Comparison of ENCODE assay signal across 8 mouse cellular contexts in genomic region chr11:103402198-103402597, GRCm38 (mm10). TPM values are rescaled to one million over a fixed set of nuclear protein-coding genes. Genes with fewer than 3 reads are reported as not detected.
A peak's percentile ranks its signal among the peaks of the same experiment; 100 is the strongest.
DNase-seq lines count a peak whose midpoint lies in the region; ATAC-seq and TF ChIP-seq lines count a peak whose summit lies in the region.

No protein-coding gene starts in this region.

- ATAC-seq in hematopoietic stem cell, adult 5-6 weeks (replicated peaks in 1 of 2; ENCODE audit: insufficient read depth in 1 of 2, low FRiP score in 2 of 2, low TSS enrichment in 1 of 2, low read depth in 1 of 2, poor library complexity in 2 of 2, severe bottlenecking in 2 of 2): peak; percentile 73 to 80

- no peaks in the 10 kb centered on the region for H3K27me3 ChIP-seq in splenic B cell, adult 2 months (ENCODE audit: control insufficient read depth, insufficient read depth, low read length, poor library complexity, severe bottlenecking)

- peaks cover 7 to 13% of the 10 kb centered on the region in 2 experiments for H3K4me1 ChIP-seq in ES-E14 (ENCODE audit: control insufficient read depth in 2 of 2, insufficient read depth in 2 of 2, low read length in 2 of 2, poor library complexity in 1 of 2)

- no peaks in the 10 kb centered on the region for H3K9me3 ChIP-seq in ES-E14 (ENCODE audit: control insufficient read depth, insufficient read depth, low read depth, low read length)

- H3K9ac ChIP-seq in ES-E14 (ENCODE audit: insufficient read depth, low read depth, low read length, poor library complexity, severe bottlenecking): peak overlapping the region; percentile 56; the same call in 1 of the 2 replicates

- no peak overlapping the region for H3K27ac ChIP-seq in ES-E14 (ENCODE audit: insufficient read depth, low read depth, low read length, poor library complexity, severe bottlenecking)

- 0 out of 4 replicates have a peak overlapping the region, but pooled peaks of 1 of the 2 experiments have one; percentile 1 for H3K4me3 ChIP-seq in ES-E14 (ENCODE audit: insufficient read depth in 1 of 2, low read depth in 1 of 2, low read length in 2 of 2, poor library complexity in 1 of 2, severe bottlenecking in 1 of 2)

- in situ Hi-C loops in ES-E14 (cut with MboI; ENCODE audit: low sequenced_read_pairs in 2 of 2, unreplicated experiment in 2 of 2): no loop called here

- peak; percentile 43 to 47 for DNase-seq in left cerebral cortex, adult 18-20 months (ENCODE audit: low spot score in 2 of 2)
- DNase-seq in left cerebral cortex, adult 8-10 months (ENCODE audit: low spot score in 2 of 2): no peak
- DNase-seq in ES-E14 (ENCODE audit: low read depth, low spot score): peak; percentile 51
- peak; percentile 80 for DNase-seq in brain, adult 2 months (ENCODE audit: low read depth, low spot score)
- DNase-seq in lung, postnatal 36 days: peak; percentile 87
- peak; percentile 82 for DNase-seq in splenic B cell, adult 2 months (ENCODE audit: low read depth, low spot score)
- no peak for DNase-seq in urinary bladder, postnatal 10 days (ENCODE audit: low spot score)

- peaks cover 16% of the 10 kb centered on the region for H3K36me3 ChIP-seq in ES-E14 (ENCODE audit: control insufficient read depth, insufficient read depth, low read length, poor library complexity, severe bottlenecking)
- peaks cover 3% of the 10 kb centered on the region for H3K36me3 ChIP-seq in splenic B cell, adult 2 months (ENCODE audit: control insufficient read depth, insufficient read depth, low read length, poor library complexity, severe bottlenecking)

TF ChIP-seq in ES-E14, 5 proteins besides CTCF, POLR2A, EP300 and RAD21:
- TF ChIP-seq MAFK (IDR thresholded peaks at IDR 0.05; ENCODE audit: insufficient read depth, low read depth, low read length): no peak
- no peak for TF ChIP-seq CHD2 (IDR thresholded peaks at IDR 0.05; ENCODE audit: low read depth, low read length)
- no peak for TF ChIP-seq HCFC1 (IDR thresholded peaks at IDR 0.05; ENCODE audit: borderline replicate concordance, insufficient read depth, low read length)
- TF ChIP-seq ZC3H11A (IDR thresholded peaks at IDR 0.05; ENCODE audit: borderline replicate concordance, low read depth, low read length): no peak
- TF ChIP-seq ZNF384 (IDR thresholded peaks at IDR 0.05; ENCODE audit: low read depth, low read length): no peak

RNA-seq across cellular contexts. Expression of gene Plekhm1, which starts 10.3 kb away (rescaled TPM):
- total RNA-seq in left cerebral cortex, adult 18-20 months (2021): 10 to 100 TPM; 18.2 to 18.8 TPM
- 10 to 100 TPM; 17.4 to 18.2 (median 18.0) TPM for total RNA-seq in left cerebral cortex, adult 8-10 months (2022)
- total RNA-seq in ES-E14 (2012; rRNA removed): 11.7 and 12.3 TPM in 2 replicates
- total RNA-seq in hematopoietic stem cell, adult 5-6 weeks (2017): 4.0 and 5.1 TPM in 2 replicates

RNA-seq across cellular contexts. Expression of gene Arhgap27, which starts 38.7 kb away (rescaled TPM):
- 10 to 100 TPM; 11.9 to 15.1 TPM for total RNA-seq in left cerebral cortex, adult 18-20 months (2021)
- total RNA-seq in left cerebral cortex, adult 8-10 months (2022): 10 to 100 TPM; 17.6 to 21.1 (median 19.1) TPM
- total RNA-seq in ES-E14 (2012; rRNA removed): 7.8 and 8.2 TPM in 2 replicates
- total RNA-seq in hematopoietic stem cell, adult 5-6 weeks (2017): 21.3 and 21.5 TPM in 2 replicates

Comparison
In these comparisons a context has a peak if more than half of its experiments do, and no peak if none do; other contexts are left out.
1. DNase-seq: peak in left cerebral cortex, adult 18-20 months (2 of 2), ES-E14 (single experiment), brain, adult 2 months (single experiment), lung, postnatal 36 days (single experiment) and splenic B cell, adult 2 months (single experiment); none in left cerebral cortex, adult 8-10 months (0 of 2) and urinary bladder, postnatal 10 days (single experiment).